Mouse (Mus musculus) frontal cortex, postnatal 25 days (tissue): Measurements from ENCODE around the gene Ivns1abp.
"Not testable (repeated sequence)": the region's sequence is repeated elsewhere in the genome, so short reads cannot be mapped to it uniquely, and the experiment has no call there.

Source experiments
- DNase-seq, 2 experiments: peaks; one replicate each; pipeline ENCODE4 v3.0.0; 2022; ENCODE audit warnings: low spot score in 2 of 2

Ivns1abp gene

GRCm38 (mm10) chr1:151342311-151342710 is 2.0 kb upstream of the Ivns1abp start:
- DNase-seq, result no peak

GRCm38 (mm10) chr1:151342968-151343367 is 1.3 kb upstream of the Ivns1abp start:
- no peak for DNase-seq

- no peak for DNase-seq
These were observed 550 bp upstream of the Ivns1abp start for GRCm38 (mm10) chr1:151343571-151344282.

DNA sequence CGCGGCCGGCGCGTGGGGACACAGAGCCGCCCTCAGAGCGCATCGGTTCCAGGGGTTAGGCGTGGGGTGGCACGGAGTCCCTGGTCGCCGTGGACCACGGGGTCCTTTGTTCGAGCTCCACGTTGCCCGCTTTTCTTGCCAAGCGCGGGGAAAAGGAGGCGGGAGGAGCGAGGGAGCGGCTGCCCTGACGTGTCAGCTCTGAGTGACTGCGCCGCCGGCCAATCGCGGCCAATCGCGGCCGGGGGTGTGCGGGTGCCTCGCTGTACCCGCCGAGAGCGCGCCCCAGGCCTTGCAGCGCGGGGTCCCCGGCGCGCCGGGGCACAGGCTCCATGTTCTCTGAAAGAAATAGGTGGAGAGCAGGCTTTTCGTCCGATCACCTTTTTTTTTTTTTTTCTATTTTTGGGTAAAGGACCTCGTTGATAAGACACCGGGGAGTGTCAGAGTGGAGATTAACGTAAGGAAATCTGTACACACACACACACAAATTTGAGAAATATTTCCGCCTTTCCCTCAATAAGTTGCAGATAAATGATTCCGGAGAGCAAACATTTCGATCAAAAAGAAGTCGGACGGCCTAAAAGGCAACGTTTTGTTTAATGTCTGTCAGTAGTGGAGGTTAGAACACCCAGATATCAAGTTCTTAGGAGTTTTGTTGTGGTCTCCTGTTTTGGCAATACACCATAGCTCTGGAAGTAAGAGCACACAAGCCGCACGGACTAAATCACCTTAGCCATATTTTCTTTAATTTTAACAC is 1.0 kb downstream of the Ivns1abp start:
- DNase-seq, result peak; percentile 92 to 93

DNA sequence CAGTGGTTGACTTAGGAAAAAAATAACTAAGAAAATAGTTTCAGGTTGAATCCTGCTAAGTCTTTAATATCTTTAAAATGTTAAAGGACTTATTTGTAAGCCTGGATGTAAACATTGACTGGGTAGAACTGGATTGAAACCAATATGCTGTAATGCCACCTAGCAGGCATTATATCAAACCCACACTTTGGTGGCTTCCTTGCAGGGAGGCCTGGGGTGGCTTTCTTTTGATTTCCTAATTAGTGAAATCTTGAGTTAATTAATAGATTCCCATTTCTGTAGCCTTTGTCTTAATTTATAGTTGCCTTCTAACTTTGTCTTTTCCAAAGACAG is 1.6 kb downstream of the Ivns1abp start:
- DNase-seq, result no peak

- no peak for DNase-seq
These were observed 2.4 kb downstream of the Ivns1abp start for GRCm38 (mm10) chr1:151346681-151347127.

- DNase-seq, result not testable (repeated sequence)
These were observed 4.0 kb downstream of the Ivns1abp start for GRCm38 (mm10) chr1:151348293-151348692.

DNA sequence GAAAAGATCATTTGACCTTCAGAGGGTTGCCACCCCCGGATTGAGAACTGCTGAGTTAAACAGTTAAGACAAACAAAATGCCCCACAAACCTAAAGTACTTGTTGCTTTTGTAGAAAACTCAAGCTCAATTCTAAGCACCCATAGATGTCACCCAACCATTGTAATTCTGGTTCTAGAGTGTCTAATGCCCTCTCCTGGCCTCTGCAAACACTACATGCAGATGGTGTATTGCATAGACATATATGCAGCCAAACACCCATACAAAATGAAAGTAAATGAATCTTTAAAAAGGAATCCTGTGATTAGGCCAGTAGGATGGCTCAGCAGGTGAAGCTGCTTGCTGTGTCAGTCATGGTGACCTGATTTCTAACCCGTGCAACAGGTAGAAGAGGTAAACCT is 8.6 kb downstream of the Ivns1abp start:
- no peak for DNase-seq

DNA sequence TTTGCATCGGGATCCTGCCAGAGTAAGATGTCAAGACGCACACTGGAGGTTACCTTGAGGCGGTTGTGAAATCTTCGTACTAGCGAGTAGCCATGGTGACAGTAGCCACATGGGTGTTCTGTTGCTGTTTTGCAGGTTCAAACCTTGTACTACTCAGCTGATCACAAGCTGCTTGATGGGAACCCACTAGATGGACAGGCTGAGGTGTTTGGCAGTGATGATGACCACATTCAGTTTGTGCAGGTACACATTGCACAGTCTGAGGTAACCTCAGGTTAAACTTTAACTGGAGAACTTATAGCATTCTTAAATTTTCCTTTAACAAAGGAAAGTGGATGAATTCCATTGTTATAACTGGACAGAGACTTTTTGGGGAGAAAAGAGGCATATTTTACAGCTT is 11.7 kb downstream of the Ivns1abp start:
- DNase-seq, result no peak

- no peak for DNase-seq
These were observed 15.1 kb downstream of the Ivns1abp start for GRCm38 (mm10) chr1:151359374-151359773.

DNA sequence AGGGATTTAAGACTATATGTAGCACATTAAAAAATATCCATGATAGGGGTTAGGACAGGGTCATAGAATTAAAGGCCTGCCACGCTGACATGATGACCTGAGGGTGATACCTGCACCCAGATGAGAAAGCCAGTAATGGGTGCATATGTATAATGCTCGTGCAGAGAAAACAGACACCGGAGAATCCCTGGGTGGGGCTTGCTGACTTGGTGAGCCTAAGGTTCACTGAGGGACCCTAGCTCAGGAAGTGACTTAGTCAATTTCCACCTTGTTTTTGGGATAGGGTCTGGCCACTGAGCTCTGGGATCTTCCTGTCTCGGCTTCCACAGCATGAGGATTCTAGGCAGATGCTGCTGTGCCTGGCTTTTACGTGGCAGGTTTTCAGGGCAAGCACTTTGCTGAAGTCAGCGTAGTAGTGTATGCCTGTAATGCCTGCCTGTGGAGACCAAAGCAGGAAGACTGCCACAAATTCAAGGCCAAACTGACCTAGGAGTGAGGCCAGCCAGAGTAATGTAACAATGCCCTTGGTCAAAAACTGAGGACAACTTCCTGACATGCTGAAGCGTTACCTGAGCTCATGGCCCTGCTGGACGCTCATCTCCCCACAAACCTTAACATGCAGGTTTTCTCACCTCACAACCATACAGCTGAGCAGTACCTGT is 22.8 kb downstream of the Ivns1abp start:
- DNase-seq, result no peak

DNA sequence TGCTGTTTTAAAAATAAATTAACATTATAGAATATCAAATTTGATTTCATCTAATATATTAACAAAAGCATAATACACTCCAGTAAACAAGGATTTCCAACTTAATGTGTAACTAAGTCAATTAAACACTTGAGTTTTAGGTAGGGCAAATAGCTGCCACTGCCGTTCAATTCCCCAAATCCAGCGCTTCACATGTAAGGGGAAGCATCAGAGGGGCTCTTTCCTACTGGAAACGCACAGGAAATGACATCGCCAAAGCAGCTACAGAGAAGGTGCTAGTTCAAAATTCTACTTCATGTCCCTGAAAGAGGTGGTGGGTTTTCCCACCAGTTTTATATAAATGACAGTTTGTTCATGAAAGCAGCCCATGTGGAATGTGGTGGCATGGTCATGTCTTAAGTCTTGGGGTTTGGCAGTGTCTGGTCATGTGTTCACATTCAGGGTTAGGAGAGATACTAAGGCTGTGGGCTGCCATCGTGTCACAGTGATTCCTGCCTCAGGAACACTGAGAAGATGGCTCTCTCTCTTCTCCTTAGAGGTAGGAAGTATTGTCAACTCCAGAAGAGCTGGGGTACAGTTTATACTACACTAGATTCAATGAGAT is 23.5 kb downstream of the Ivns1abp start:
- no peak for DNase-seq

DNA sequence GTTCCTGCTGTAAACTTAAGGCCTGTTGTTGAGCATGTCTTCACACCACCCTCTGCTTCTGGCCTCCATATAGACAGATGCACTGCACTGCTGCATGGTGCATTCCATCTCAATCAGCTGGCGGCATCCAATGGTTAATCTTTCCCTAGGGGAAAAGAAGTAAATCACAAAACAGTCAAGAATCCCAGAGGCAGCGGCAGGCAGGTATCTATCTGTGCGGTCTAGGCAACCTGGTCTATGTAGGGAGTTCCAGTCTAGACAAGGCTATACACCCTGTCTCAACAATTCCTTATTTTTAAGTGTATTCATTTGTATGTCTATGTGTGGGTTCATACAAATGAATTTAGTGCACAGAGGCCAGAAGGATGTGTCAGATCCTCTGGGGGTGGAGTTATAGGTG is 24.2 kb downstream of the Ivns1abp start:
- no peak for DNase-seq

DNA sequence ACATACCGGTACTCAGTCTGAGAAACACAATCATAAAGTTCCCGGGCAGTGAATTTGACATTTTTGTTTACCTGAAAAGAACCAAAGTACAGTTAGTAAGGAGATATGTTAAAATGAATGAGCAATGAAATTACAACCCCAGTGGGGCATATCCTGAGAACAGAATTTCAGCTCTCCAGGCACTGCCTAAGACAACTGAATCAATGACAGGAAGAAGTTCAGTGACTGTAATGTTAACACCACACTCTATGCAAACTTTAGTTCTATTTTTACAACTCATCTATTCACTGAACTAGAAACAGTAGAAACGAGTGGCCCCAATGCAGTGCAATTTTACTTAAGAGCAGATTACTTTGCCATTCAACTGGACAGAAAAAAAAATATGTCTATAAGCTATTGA is 26.3 kb downstream of the Ivns1abp start:
- DNase-seq, result no peak

- DNase-seq, result no peak
These were observed 27.3 kb downstream of the Ivns1abp start for GRCm38 (mm10) chr1:151371543-151371942.

- DNase-seq, result no peak
These were observed 28.5 kb downstream of the Ivns1abp start for GRCm38 (mm10) chr1:151372823-151373222.

GRCm38 (mm10) chr1:151377353-151377752 is 33.1 kb downstream of the Ivns1abp start:
- no peak for DNase-seq

- no peak for DNase-seq
These were observed 45.8 kb downstream of the Ivns1abp start for GRCm38 (mm10) chr1:151390029-151390428.

GRCm38 (mm10) chr1:151409827-151410226 is 65.5 kb downstream of the Ivns1abp start:
- DNase-seq, result no peak
